Mouse (Mus musculus) adrenal gland, adult 8-10 months (tissue): ENCODE measurements around the gene Popdc2. TPM values are rescaled to one million over a fixed set of nuclear protein-coding genes. Genes with fewer than 3 reads are reported as not detected.

ENCODE experiments used
- DNase-seq: peaks from one replicate; pipeline ENCODE4 v3.0.0; 2022
- total RNA-seq, 4 experiments: library from RNA; stranded (reverse); gene quantifications; 2 replicates each; pipeline ENCODE4 v1.2.4; 2022

Gene Popdc2
- total RNA-seq, 4 experiments from 2014 or later, result 0.66 to 2.5 (median 0.94) TPM

- DNase-seq, result no peak
Observed at GRCm38 (mm10) chr16:38406293-38406692, 44.3 kb downstream of the Popdc2 start.

GRCm38 (mm10) chr16:38406708-38407107 lies 44.7 kb downstream of the Popdc2 start:
- DNase-seq, result no peak

- no peak for DNase-seq
Observed at GRCm38 (mm10) chr16:38407584-38407983, 45.6 kb downstream of the Popdc2 start.

- no peak for DNase-seq
Observed at GRCm38 (mm10) chr16:38408416-38408815, 46.4 kb downstream of the Popdc2 start.

- DNase-seq, result no peak
Observed at GRCm38 (mm10) chr16:38414953-38415352, 52.9 kb downstream of the Popdc2 start.

GRCm38 (mm10) chr16:38425374-38425773 lies 63.4 kb downstream of the Popdc2 start:
- no peak for DNase-seq

GRCm38 (mm10) chr16:38425799-38426198 lies 63.8 kb downstream of the Popdc2 start:
- no peak for DNase-seq

Other genes starting within 250 kb of the Popdc2 start
- gene Nr1i2, start 67.4 kb upstream of the Popdc2 start, total RNA-seq, result under 1 TPM in 1 of 4 experiments, not detected in 3; 0.11 TPM
- gene Maats1, start 20.1 kb upstream of the Popdc2 start, total RNA-seq, result 1 to 10 TPM in 1 of 4 experiments, under 1 TPM in 3; 0.38 to 1.0 (median 0.46) TPM
- 100 to 1,000 TPM; 171 to 378 (median 215) TPM for gene Cox17, start 15.2 kb upstream of the Popdc2 start, total RNA-seq
- gene Gm21987, start 15.2 kb upstream of the Popdc2 start, total RNA-seq, result under 1 TPM in 1 of 4 experiments, not detected in 3; 0.97 TPM
- 10 to 100 TPM; 12.0 to 56.7 (median 30.9) TPM for gene Pla1a, start 70.9 kb downstream of the Popdc2 start, total RNA-seq
- gene Adprh, start 90.5 kb downstream of the Popdc2 start, total RNA-seq, result 10 to 100 TPM; 49.8 to 51.5 (median 50.1) TPM
- under 1 TPM; 0.41 to 0.83 (median 0.65) TPM for gene Cd80, start 93.4 kb downstream of the Popdc2 start, total RNA-seq
- 10 to 100 TPM; 41.2 to 46.5 (median 44.5) TPM for gene Timmdc1, start 160.5 kb downstream of the Popdc2 start, total RNA-seq
- gene Poglut1, start 188.0 kb downstream of the Popdc2 start, total RNA-seq, result 10 to 100 TPM; 34.4 to 46.4 (median 42.1) TPM
- 100 to 1,000 TPM in 2 of 4 experiments, 10 to 100 TPM in 2; 79.2 to 118 (median 92.6) TPM for gene Tmem39a, start 196.5 kb downstream of the Popdc2 start, total RNA-seq